Mouse (Mus musculus): ENCODE data around the gene Akr1b10. TPM values are rescaled to one million over a fixed set of nuclear protein-coding genes. Genes with fewer than 3 reads are reported as not detected.
A peak's percentile ranks its signal among the peaks of the same experiment; 100 is the strongest.

The Akr1b10 gene
- 10.4 and 15.7 TPM in 2 replicates for polyA plus RNA-seq (2011; ENCODE audit: insufficient read depth, insufficient read length, low replicate concordance, missing spikeins)

DNA sequence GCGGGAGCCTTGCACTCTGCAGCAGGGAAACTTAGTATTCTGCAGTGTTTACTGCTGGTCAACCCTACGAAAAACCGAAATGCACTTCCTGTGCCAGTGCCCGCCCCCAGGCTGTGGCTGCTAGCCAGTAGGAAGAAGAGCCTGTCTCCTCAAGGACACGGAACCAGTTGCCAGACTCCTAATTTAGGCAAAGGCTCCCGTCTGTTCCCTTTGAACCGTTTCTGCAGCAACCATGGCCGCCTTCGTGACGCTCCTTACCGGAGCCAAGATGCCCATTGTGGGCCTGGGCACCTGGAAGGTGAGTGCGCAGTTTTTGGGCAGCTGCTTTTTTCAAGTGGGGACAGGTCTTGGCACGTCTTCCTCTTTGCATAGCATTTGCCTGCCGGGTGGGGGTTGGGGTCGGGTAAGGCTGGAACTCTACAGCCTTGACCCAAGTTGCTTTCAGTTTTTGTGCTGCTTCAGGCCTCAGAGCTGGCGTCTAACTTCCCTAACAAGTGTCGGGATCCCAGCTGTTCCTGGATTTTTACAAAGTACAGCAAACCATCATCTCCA, at the start of gene Akr1b10:
Gene Akr1b10, plus strand, starts transcription at position 109 of the 552 bp plus-strand sequence.
- peak within 1 kb of the TSS; percentile 85 for H3K4me3 ChIP-seq (replicated peaks; ENCODE audit: control insufficient read depth, low read depth, low read length)
- no peaks in the 10 kb centered on the region for H3K4me1 ChIP-seq (ENCODE audit: control insufficient read depth, insufficient read depth, low read length)
- peak; percentile 44; the same call in 1 of the 2 replicates for TF ChIP-seq POLR2A (IDR thresholded peaks at IDR 0.05; ENCODE audit: borderline replicate concordance, control insufficient read depth, low read depth, low read length)
- TF ChIP-seq CTCF (IDR thresholded peaks at IDR 0.05; ENCODE audit: control insufficient read depth, insufficient read depth, low read length), result no peak
- H3K27ac ChIP-seq (ENCODE audit: control insufficient read depth, insufficient read depth, low read depth, low read length, poor library complexity), result peak within 1 kb of the TSS; percentile 29
- under 1% methylated on average over 17 of the region's 17 CpGs for WGBS

DNA sequence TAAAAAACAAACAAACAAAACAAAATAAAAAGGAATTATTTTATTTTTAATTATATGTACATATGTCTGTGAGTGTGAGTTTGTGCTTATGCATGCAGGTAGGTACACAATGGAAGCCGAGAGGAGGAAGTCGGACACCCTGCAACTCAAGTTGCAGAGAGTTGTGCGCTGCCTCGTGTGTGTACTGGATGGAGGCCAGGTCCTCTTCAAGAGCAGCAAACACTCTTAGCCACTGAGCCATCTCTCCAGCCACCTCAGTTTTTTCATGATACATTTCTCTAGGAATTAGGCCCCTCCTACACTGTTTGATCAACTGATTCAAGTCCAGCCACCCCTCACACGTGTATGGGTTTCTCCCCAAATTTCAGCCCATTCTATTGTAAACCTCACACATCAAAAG, 49.3 kb upstream of the Akr1b10 start:
- TF ChIP-seq CTCF (IDR thresholded peaks at IDR 0.05; ENCODE audit: control insufficient read depth, insufficient read depth, low read length) (no peak), POLR2A (IDR thresholded peaks at IDR 0.05; ENCODE audit: borderline replicate concordance, control insufficient read depth, low read depth, low read length) (no peak)
- 36% methylated on average over 5 of the region's 5 CpGs for WGBS
- no peaks in the 10 kb centered on the region for H3K4me1 ChIP-seq (ENCODE audit: control insufficient read depth, insufficient read depth, low read length)
- H3K27ac ChIP-seq (ENCODE audit: control insufficient read depth, insufficient read depth, low read depth, low read length, poor library complexity), result no peak overlapping the region
- H3K4me3 ChIP-seq (replicated peaks; ENCODE audit: control insufficient read depth, low read depth, low read length), result no peak overlapping the region

DNA sequence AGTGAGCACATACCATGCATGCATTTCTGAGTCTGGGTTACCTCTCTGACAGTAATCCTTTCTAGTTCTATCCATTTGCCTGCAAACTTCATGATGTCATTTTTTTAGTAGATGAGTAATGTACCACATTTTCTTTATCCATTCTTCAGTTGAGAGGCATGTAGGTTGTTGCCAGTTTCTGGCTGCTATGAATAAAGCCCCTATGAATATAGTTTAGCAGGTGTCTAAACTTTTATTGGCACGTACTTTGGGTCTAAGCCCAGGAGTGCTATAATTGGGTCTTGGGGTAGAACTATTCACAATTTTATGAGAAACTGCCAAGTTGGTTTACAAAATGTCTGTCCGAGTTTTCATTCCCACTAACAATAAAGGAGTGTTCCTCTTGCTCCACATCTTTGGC, 46.2 kb upstream of the Akr1b10 start:
- H3K27ac ChIP-seq (ENCODE audit: control insufficient read depth, insufficient read depth, low read depth, low read length, poor library complexity), result no peak overlapping the region
- WGBS, result 71% methylated on average over 2 of the region's 2 CpGs
- no peak overlapping the region for H3K4me3 ChIP-seq (replicated peaks; ENCODE audit: control insufficient read depth, low read depth, low read length)
- TF ChIP-seq POLR2A (IDR thresholded peaks at IDR 0.05; ENCODE audit: borderline replicate concordance, control insufficient read depth, low read depth, low read length) (no peak), CTCF (IDR thresholded peaks at IDR 0.05; ENCODE audit: control insufficient read depth, insufficient read depth, low read length) (no peak)
- no peaks in the 10 kb centered on the region for H3K4me1 ChIP-seq (ENCODE audit: control insufficient read depth, insufficient read depth, low read length)

DNA sequence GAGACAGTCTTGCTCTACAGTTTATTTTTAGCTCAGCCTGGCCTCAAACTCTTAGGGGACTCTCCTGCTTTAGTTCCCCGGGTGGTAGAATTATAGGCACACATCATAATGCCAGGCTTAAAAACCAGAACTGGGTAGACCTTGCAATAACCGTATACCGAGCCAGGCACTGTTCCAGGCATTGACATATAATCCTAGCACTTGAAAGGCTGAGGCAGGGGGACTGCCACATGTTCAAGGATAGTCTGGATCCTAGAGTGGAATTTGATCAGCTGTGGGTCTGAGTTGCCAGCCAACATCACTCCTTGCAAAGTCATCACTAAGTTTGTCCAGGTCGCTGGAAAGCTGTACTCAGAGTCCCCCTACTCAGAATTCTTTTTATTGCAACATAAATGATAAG, 42.0 kb upstream of the Akr1b10 start:
- no peak overlapping the region for H3K4me3 ChIP-seq (replicated peaks; ENCODE audit: control insufficient read depth, low read depth, low read length)
- no peak for TF ChIP-seq POLR2A (IDR thresholded peaks at IDR 0.05; ENCODE audit: borderline replicate concordance, control insufficient read depth, low read depth, low read length)
- no peak for TF ChIP-seq CTCF (IDR thresholded peaks at IDR 0.05; ENCODE audit: control insufficient read depth, insufficient read depth, low read length)
- no peak overlapping the region for H3K27ac ChIP-seq (ENCODE audit: control insufficient read depth, insufficient read depth, low read depth, low read length, poor library complexity)
- 85% methylated on average over 4 of the region's 4 CpGs for WGBS
- H3K4me1 ChIP-seq (ENCODE audit: control insufficient read depth, insufficient read depth, low read length), result no peaks in the 10 kb centered on the region

DNA sequence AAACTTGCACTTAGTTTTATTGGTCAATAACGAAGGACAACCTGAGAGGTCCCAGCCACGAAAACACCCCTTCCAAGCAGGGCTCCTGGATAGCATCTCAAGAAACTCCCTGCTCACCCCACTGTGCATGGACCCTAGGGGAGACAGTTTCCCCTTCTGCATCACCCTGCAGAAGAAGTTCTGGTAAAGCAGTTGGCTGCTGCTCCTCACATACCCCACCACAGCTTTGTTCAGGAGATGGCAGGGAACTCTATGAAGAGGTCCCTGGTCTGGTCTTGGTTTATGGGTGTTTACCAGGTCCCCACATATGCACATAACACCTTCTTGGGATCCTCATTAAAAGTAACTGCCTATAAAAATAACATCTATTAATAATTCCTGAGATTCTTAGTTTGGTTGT, 41.5 kb upstream of the Akr1b10 start:
- H3K4me1 ChIP-seq (ENCODE audit: control insufficient read depth, insufficient read depth, low read length), result no peaks in the 10 kb centered on the region
- H3K4me3 ChIP-seq (replicated peaks; ENCODE audit: control insufficient read depth, low read depth, low read length), result no peak overlapping the region
- no peak for TF ChIP-seq CTCF (IDR thresholded peaks at IDR 0.05; ENCODE audit: control insufficient read depth, insufficient read depth, low read length)
- TF ChIP-seq POLR2A (IDR thresholded peaks at IDR 0.05; ENCODE audit: borderline replicate concordance, control insufficient read depth, low read depth, low read length), result no peak
- H3K27ac ChIP-seq (ENCODE audit: control insufficient read depth, insufficient read depth, low read depth, low read length, poor library complexity), result no peak overlapping the region
- WGBS, result 84% methylated on average over 2 of the region's 2 CpGs

DNA sequence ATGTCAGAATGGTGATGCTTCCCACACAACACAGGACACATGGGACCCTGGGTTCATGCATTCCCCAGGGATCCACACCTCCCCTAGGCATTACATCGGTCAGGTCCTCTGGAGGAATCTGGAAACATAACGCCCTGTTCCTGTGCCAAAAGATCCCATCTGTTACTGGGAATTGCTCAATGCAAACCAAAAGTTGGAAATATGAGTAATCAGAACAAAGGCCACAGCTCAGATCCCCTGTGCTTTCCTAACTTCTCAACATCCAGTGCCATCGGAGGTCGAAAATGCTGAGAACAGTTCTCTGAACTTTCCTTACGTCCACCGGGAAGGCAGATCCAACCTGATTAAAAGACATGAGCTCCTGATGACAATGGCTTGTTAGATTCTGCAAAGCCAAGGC, 40.6 kb upstream of the Akr1b10 start:
- Histone ChIP-seq H3K4me3 (replicated peaks; ENCODE audit: control insufficient read depth, low read depth, low read length) (no peak overlapping the region), H3K27ac (ENCODE audit: control insufficient read depth, insufficient read depth, low read depth, low read length, poor library complexity) (no peak overlapping the region), H3K4me1 (ENCODE audit: control insufficient read depth, insufficient read depth, low read length) (no peaks in the 10 kb centered on the region)
- WGBS, result 71% methylated on average over 6 of the region's 6 CpGs
- no peak for TF ChIP-seq POLR2A (IDR thresholded peaks at IDR 0.05; ENCODE audit: borderline replicate concordance, control insufficient read depth, low read depth, low read length)
- TF ChIP-seq CTCF (IDR thresholded peaks at IDR 0.05; ENCODE audit: control insufficient read depth, insufficient read depth, low read length), result no peak

DNA sequence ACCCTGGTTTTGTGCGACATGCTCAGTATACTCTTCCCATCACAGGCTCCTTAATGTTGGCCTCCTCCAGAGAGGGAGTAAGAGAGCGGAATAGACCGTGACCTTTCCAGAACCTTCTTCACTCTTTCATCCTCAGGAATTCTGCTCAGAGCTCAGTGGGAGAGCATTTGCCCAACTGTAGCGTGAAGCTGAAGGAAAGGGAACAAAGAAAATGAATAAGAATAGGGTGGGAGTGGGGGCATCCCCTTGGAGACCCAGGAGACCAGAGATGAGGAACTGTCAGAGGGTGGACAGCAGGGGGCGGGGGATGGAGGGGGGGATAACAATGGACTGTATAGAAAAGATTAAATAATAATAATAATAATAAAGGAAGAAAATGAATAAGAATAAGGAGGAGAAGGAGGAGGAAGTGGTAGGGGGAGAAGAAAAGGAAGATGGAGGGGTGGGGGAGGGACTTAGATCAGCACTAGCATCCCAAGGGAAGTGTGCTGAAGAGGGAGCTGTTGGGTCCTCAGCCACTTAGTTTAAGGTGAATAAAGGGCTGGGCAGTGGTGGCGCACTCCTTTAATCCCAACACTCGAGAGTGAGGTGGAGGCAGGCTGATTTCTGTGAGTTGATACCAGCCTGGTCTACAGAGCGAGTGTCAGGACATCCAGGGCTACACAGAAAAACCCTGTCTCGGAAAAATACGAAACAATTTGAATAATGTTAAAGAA, 39.7 kb upstream of the Akr1b10 start:
- H3K4me3 ChIP-seq (replicated peaks; ENCODE audit: control insufficient read depth, low read depth, low read length), result no peak overlapping the region
- no peak overlapping the region for H3K27ac ChIP-seq (ENCODE audit: control insufficient read depth, insufficient read depth, low read depth, low read length, poor library complexity)
- H3K4me1 ChIP-seq (ENCODE audit: control insufficient read depth, insufficient read depth, low read length), result no peaks in the 10 kb centered on the region
- TF ChIP-seq POLR2A (IDR thresholded peaks at IDR 0.05; ENCODE audit: borderline replicate concordance, control insufficient read depth, low read depth, low read length), result no peak
- WGBS, result 78% methylated on average over 10 of the region's 10 CpGs

DNA sequence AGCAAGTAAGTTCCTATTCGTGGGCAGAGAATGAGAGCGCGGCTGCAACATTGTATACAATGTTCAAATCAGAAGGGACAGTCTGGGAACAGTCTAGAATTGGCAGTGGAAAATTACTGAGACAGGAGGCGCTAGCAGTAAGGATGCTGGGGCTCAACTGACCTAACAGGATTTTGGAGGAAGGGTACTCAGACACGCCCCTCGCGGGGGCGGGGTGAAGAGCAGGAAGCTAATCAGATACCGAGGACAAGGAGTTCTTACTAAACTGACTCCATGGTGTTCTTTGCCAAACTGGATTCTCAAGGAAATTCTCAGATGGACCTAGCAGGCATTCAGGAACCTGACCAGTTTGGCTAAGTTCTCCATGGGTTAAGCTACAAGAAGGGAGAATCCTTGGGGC, 39.1 kb upstream of the Akr1b10 start:
- 40% methylated on average over 9 of the region's 9 CpGs for WGBS
- no peak overlapping the region for H3K4me3 ChIP-seq (replicated peaks; ENCODE audit: control insufficient read depth, low read depth, low read length)
- TF ChIP-seq CTCF (IDR thresholded peaks at IDR 0.05; ENCODE audit: control insufficient read depth, insufficient read depth, low read length), result no peak
- no peak for TF ChIP-seq POLR2A (IDR thresholded peaks at IDR 0.05; ENCODE audit: borderline replicate concordance, control insufficient read depth, low read depth, low read length)
- H3K4me1 ChIP-seq (ENCODE audit: control insufficient read depth, insufficient read depth, low read length), result no peaks in the 10 kb centered on the region
- no peak overlapping the region for H3K27ac ChIP-seq (ENCODE audit: control insufficient read depth, insufficient read depth, low read depth, low read length, poor library complexity)
